Mouse (Mus musculus): ENCODE measurements around the gene 4933424G06Rik. TPM values are rescaled to one million over a fixed set of nuclear protein-coding genes. Genes with fewer than 3 reads are reported as not detected.

Gene 4933424G06Rik
- polyA plus RNA-seq, 3 experiments from 2014 or later: not detected

- no peak for ATAC-seq
These were observed 60.0 kb downstream of the 4933424G06Rik start for GRCm38 (mm10) chr1:36769951-36770350.

- no peak for ATAC-seq
These were observed 61.0 kb downstream of the 4933424G06Rik start for GRCm38 (mm10) chr1:36770998-36771397.

GRCm38 (mm10) chr1:36772198-36772934 lies 62.4 kb downstream of the 4933424G06Rik start:
- ATAC-seq: no peak

- ATAC-seq: no peak
These were observed 70.8 kb downstream of the 4933424G06Rik start for GRCm38 (mm10) chr1:36780793-36781192.

- no peak for ATAC-seq
These were observed 72.5 kb downstream of the 4933424G06Rik start for GRCm38 (mm10) chr1:36782476-36782875.

- ATAC-seq: peak; percentile 57
These were observed 74.6 kb downstream of the 4933424G06Rik start for GRCm38 (mm10) chr1:36784365-36785134.

GRCm38 (mm10) chr1:36785238-36785641 lies 75.3 kb downstream of the 4933424G06Rik start:
- ATAC-seq: no peak

GRCm38 (mm10) chr1:36786377-36786776 lies 76.4 kb downstream of the 4933424G06Rik start:
- no peak for ATAC-seq

GRCm38 (mm10) chr1:36789416-36789815 lies 79.5 kb downstream of the 4933424G06Rik start:
- no peak for ATAC-seq

GRCm38 (mm10) chr1:36796711-36797110 lies 86.8 kb downstream of the 4933424G06Rik start:
- no peak for ATAC-seq

- ATAC-seq: peak; percentile 93
These were observed 87.5 kb downstream of the 4933424G06Rik start for GRCm38 (mm10) chr1:36797481-36797880.

GRCm38 (mm10) chr1:36800379-36801011 lies 90.5 kb downstream of the 4933424G06Rik start:
- no peak for ATAC-seq

- ATAC-seq: no peak
These were observed 94.3 kb downstream of the 4933424G06Rik start for GRCm38 (mm10) chr1:36804259-36804658.

GRCm38 (mm10) chr1:36804833-36805232 lies 94.9 kb downstream of the 4933424G06Rik start:
- no peak for ATAC-seq

GRCm38 (mm10) chr1:36806181-36806905 lies 96.4 kb downstream of the 4933424G06Rik start:
- ATAC-seq: no peak

GRCm38 (mm10) chr1:36807086-36807485 lies 97.1 kb downstream of the 4933424G06Rik start:
- no peak for ATAC-seq

Other genes starting within 250 kb of the 4933424G06Rik start
- gene Cnnm4, start 238.5 kb upstream of the 4933424G06Rik start, polyA plus RNA-seq (2017; shearing (Covaris generic)): 10 to 100 TPM; 11.5 to 13.9 (median 12.1) TPM
- gene Cnnm3, start 198.3 kb upstream of the 4933424G06Rik start, polyA plus RNA-seq (2017; shearing (Covaris generic)): 1 to 10 TPM; 3.1 to 9.2 (median 6.7) TPM
- 10 to 100 TPM; 35.1 to 58.4 (median 36.4) TPM for gene Ankrd23, start 173.3 kb upstream of the 4933424G06Rik start, polyA plus RNA-seq (2017; shearing (Covaris generic))
- gene Gm42417, start 170.7 kb upstream of the 4933424G06Rik start, polyA plus RNA-seq (2017; shearing (Covaris generic)): 1 to 10 TPM in 1 of 3 experiments, not detected in 2; 2.4 TPM
- gene Ankrd39, start 162.7 kb upstream of the 4933424G06Rik start, polyA plus RNA-seq (2017; shearing (Covaris generic)): 10 to 100 TPM; 17.5 to 24.1 (median 23.2) TPM
- gene Sema4c, start 151.8 kb upstream of the 4933424G06Rik start, polyA plus RNA-seq (2017; shearing (Covaris generic)): under 1 TPM in 1 of 3 experiments, not detected in 2; 0.33 TPM
- gene Fam178b, start 27.0 kb upstream of the 4933424G06Rik start, polyA plus RNA-seq (2017; shearing (Covaris generic)): under 1 TPM in 1 of 3 experiments, not detected in 2; 0.40 TPM
- gene Cox5b, start 18.7 kb upstream of the 4933424G06Rik start, polyA plus RNA-seq (2017; shearing (Covaris generic)): 100 to 1,000 TPM; 273 to 480 (median 293) TPM
- gene Actr1b, start 4.3 kb downstream of the 4933424G06Rik start, polyA plus RNA-seq (2017; shearing (Covaris generic)): 10 to 100 TPM; 37.4 to 47.1 (median 41.0) TPM
- gene Zap70, start 51.6 kb downstream of the 4933424G06Rik start, polyA plus RNA-seq (2017; shearing (Covaris generic)): 100 to 1,000 TPM; 241 to 287 (median 257) TPM
- 10 to 100 TPM in 2 of 3 experiments, 1 to 10 TPM in 1; 7.5 to 15.1 (median 13.0) TPM for gene Tmem131, start 233.5 kb downstream of the 4933424G06Rik start, polyA plus RNA-seq (2017; shearing (Covaris generic))